Mouse (Mus musculus): ENCODE data around the gene Slc25a38.

- TF ChIP-seq CTCF (conservative IDR thresholded peaks at IDR 0.05; ENCODE audit: low read length) = no peak
- no peak for TF ChIP-seq POU5F1 (IDR thresholded peaks at IDR 0.05; ENCODE audit: borderline replicate concordance, low read length)
- no peak for TF ChIP-seq NANOG (IDR thresholded peaks at IDR 0.05; ENCODE audit: borderline replicate concordance, low read length)
Measured at GRCm38 (mm10) chr9:120113456-120113855, 3.3 kb downstream of the Slc25a38 start.
